Mouse (Mus musculus): ENCODE measurements at regions not wholly inside any gene's neighbourhood (a gene's known extent, or its start where the extent isn't known, plus 50 kb on each side); places are given as distances from the start of the nearest gene placed in this dataset.
A peak's percentile ranks its signal among the peaks of the same experiment; 100 is the strongest.

DNA sequence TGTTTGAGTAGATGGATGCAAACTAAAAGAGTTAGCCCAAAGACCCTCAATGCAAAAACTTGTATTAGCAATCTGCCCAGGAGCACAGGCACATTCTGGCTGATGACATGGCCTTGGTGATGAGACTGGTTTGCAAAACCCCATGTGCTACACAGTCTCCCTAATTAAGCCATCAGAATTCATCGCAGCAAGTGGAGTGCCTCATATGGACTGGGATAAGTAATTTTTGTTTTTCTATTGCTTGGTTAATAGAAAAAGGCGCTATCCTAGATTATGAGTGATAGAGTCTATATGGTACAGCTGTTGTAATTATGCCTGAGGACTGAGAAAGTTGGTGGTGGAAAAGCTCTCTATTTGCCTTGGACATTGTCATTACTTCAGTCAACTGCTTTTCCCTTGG lies 155.2 kb upstream of the Robo1 start:
- no peak for DNase-seq (ENCODE audit: low spot score in 2 of 2)

DNA sequence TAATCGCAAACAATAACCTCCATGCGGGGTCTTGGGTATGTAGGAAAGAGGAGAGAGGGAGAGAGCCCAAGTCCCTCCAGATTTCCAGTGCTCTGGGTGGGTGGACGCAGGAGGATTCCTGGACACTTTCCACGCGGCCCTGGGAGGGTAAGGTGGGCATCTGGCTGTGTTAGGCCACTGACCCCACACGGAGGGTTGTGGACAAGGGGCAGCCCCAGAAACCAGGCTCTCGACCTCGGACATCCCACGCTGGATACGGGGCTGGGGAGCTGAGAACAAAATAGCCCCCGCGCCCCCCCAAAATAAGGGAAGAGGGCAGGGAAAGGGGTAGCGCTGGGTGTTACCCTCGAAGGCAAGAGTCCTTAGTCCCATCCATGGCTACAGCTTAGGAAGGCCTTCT lies 150.2 kb upstream of the Robo1 start:
- no peak for DNase-seq (ENCODE audit: low spot score in 2 of 2)

DNA sequence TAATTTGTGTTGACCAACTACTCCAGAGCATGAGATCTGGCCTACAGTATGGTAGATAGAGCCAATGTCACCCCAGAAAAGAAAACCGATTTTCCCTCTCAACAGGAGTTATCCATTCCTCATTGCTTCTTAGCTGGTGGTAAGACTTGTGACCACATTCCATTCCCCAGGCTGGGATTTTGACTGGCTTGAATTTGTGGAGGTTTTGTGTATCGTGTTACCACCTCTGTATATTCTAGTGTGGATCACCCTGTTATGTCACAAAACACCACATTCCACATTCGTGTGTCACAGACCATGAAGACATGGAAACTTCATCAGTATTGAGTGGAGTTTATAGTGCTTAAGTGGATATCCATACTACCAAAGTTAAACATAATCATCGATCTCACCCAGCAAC lies 148.7 kb upstream of the Robo1 start:
- DNase-seq (ENCODE audit: low spot score in 2 of 2) = no peak

DNA sequence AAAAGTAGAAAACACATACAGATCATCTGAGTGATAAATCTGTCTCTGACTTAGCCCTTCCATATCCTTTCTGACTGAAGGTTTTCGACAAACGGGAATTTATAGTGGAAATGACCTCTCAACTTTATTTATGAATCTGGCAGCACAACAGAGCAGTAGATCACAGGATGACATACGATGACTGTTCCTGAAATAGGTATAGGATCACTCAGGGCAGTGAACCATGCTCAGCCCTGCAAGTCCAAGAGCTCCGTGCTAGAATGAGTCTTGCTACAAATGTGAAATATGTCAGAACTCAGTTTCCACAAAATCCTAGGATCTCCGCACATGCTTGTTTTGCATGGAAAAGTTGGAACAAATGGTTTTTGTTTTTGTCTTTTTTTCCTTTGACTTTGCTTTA lies 132.4 kb upstream of the Robo1 start:
- no peak for DNase-seq (ENCODE audit: low spot score in 2 of 2)

DNA sequence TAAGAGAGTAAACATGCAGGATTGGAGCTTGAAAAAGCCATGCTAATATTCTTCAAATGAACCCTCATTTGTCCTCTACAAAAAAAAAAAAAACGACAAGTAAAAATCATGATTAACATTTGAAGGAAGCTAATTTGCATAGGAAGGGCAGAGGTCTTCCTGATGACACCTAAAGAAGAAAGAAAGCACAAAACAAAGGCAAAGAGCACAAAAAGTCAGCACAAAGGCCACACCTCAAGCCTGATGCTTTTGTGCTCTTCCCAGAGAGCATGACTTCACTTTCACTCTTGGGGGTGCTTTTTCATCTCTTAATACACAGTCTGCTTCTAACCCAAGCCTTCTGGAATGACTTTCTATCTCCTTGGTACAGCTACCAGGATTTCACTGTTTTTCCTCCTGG lies 113.8 kb upstream of the Robo1 start:
- no peak for DNase-seq (ENCODE audit: low spot score in 2 of 2)

DNA sequence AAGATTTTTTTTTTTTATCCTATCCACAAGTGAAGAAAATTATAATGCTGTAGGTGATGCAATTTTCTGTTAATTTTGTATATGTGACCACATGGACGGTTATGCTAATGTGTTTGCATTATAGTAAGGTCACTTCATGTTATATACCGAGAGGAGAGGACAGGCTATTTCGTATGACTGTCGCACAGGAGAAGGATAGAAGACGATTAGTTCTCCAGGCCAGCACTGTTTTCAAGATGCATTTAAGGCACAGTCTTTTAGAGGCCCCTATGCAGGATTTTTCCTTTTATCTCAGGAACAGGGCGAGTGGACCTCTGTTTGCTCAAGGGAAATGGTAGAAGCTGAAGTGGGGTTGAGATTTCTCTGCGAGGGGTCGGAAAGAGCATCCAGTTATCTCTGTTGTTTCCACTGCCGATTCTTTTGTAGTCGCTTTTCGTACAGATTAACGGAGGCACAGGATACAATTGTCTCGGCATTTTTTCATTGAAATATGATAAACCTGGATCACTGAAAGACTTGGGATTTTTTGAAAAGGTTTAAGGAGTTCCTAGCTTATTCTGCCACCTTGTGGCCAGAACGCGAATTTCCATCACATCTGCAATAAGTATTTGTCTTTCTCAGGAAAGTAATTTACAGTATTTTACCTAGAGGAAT lies 92.6 kb upstream of the Robo1 start:
- DNase-seq (ENCODE audit: low spot score in 2 of 2) = peak; percentile 30 to 41

DNA sequence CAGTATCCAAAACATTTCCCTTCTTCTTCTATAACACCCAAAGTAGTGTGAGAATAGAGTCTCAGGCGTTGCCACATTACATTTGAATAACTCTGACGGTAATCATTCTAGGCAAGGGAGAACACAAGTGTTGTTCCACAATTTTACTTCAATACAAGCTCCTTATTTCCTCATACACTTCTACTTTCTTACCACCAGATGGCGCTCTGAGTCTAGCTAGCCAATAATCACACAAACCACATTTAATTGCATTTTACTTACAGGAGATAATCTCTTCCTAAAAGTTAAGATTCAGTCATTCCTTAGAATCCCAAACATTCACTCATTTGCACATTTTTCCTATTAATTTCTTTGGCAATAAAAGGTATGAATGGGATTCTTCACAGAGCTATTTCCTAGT lies 90.1 kb upstream of the Robo1 start:
- DNase-seq (ENCODE audit: low spot score in 2 of 2) = no peak

DNA sequence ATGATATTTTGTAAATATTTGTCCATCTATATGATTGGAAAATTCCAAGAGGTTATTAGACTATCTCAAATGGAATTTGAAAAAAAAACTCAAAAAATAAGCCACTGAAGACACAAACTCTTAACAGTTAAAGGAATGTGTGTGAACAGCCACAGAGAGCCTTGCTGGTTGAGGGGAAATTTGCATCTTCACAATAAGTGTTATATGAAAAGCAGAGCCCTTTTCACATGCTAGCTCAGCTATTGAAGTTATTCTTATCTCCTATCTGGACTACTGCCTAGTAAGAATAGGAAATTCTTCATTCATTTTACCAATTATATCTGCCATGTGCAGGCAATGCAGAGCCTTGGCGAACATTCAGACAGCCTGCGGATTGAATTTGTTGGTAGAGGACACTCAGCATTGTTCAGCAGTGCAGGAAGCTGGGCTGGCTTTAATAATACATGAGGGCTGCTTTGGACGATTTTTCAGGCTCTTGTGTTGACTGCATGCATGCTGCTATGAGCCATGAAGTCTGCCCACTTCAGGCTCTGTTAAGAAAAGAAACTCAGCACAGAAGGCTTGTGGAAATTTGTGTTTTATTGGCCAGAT lies 86.1 kb upstream of the Robo1 start:
- DNase-seq (ENCODE audit: low spot score in 2 of 2) = peak in 1 of 2 experiments; percentile 5

DNA sequence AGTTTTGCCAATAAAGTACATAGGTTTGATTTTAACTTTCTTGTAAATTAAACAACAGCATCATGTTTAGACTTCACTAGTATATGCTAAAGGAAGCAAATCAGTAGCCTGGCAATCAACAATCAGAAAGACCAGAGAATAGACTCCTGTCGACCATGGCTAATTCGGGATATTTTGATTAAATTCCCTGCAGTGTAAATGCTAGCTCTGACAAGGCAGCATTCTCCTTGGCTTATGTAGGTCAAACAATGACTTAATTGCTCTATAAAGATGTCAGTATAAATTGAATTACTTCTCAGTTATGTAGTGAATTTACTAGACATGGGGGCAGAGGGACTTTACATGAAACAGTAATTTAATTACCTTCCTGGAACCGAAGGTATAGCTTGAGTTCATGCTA lies 84.2 kb upstream of the Robo1 start:
- DNase-seq (ENCODE audit: low spot score in 2 of 2) = no peak

DNA sequence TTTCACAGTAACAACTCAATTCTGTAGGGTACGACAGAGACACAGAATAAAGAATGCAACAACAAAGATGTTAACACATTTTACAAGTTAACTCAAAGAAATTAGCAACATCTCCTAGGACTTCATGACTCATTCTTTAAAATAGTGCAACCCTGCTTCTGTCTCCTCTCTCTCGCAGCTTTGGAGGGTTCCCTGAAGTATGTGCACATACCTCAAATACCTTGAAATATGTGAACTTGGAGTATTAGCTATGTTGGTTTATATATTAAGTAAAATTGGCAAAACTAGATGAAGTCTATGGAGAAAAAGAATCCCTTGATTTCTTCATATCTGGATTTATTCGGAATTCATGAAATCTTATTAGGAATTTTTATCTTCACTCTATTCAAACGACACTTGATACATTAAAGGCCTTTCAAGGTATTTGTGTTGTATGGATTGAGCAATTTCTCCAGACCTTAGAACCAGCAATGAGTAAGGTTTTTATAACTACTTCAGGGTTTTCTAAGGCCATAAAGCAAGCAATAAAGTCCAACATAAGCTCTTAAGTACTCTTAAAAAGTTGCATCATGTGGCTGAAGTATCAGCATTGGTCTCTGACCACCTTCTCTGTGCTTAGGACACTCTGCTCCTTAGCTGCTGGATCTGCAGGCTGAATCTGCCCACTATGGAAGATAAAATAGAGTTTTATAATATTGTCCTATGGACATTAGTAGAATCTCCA lies 82.8 kb upstream of the Robo1 start:
- DNase-seq (ENCODE audit: low spot score in 2 of 2) = no peak

DNA sequence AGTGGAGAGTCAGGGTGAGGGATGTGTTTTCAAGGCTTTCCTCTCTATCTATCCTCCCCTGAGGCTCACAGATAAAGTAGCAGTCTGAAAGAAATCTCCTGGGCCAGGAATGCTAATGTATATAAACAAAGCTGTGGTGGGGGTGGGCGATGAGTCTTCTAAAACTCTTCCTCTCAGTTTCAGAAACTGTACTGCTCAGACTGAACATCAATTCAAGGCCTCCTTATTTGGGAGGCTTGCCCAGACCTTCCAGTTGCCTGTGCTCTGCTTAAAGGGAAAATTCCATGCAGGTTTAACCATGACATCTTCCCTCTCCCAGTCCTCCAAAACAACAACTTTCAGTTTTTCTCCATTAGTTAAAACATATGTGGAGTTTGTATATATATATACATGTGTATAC lies 73.7 kb upstream of the Robo1 start:
- peak in 1 of 2 experiments; percentile 13 for DNase-seq (ENCODE audit: low spot score in 2 of 2)

DNA sequence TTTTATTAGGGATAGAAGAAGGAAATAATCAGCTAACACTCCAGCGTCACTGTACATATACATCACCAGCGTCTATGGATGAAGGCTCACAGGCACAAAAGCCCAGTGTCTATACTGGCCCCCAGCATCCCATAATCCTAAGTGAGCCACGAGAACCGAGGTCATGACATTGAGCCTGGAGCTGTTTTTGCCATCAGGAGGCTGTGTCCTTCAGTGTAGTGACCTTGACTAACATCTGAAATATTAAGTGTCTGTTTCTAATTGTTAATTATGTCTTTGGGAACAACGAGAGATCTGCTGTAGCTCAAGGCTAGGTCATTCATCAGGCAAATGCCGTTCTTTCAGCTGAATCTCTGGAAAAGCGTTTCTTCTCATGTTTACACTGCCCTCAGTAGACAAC lies 68.5 kb upstream of the Robo1 start:
- no peak for DNase-seq (ENCODE audit: low spot score in 2 of 2)

DNA sequence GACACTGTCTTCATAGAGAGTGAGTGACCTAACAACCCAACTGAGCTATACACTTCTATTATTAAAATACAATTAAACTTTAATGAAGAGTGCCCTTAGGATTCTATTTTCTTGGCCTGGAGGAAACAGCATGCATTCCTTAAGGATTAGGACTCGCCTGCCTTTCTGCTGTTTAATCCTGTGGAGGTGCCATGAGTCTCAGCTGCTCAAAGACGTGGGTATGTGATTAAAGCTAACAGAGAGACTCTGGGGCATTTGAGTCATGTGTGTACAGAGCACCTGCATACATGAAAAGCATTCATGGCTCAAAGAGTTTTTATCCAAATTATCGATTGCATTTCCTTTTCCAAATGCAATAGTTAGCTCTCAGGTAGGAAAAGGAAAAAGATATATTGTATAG lies 51.7 kb upstream of the Robo1 start:
- DNase-seq (ENCODE audit: low spot score in 2 of 2) = no peak
